Mouse (Mus musculus): ENCODE results near the gene Cldn12. TPM values are rescaled to one million over a fixed set of nuclear protein-coding genes. Genes with fewer than 3 reads are reported as not detected.

Cldn12 gene
- polyA plus RNA-seq, 1 experiment from 2014 or later: 37.8 TPM

DNA sequence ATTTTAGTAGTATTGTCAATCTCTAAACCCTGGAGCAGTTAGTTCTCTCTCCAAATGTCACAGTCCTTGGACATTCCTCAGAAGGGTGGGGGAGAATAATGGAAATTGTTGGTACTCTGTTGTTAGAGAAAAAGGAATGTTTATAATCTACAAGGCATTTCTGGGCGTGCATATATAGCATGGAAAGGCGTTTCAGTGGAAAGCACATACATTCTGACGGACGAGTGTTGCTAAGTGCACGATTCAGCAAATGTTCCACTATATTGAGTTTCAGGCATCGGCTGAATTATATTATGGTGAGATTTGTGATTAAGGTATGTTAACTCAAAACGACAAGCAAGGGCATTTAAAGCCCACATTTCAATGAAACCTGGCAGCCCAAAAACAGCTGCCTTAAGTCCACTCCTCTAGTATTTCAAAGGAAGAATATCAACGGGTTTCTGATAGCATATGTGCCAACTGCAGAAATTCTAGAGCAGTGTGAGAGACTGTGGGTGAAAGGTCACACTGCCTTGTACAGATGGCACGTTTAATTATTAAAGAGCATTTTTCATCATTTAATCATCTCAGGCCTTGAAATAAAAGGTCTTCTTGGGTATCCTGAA, 31.4 kb downstream of the Cldn12 start:
- H3K4me3 ChIP-seq: no peak overlapping the region
- WGBS: 87% methylated on average over 9 of the region's 9 CpGs
- no peak overlapping the region for H3K27ac ChIP-seq

DNA sequence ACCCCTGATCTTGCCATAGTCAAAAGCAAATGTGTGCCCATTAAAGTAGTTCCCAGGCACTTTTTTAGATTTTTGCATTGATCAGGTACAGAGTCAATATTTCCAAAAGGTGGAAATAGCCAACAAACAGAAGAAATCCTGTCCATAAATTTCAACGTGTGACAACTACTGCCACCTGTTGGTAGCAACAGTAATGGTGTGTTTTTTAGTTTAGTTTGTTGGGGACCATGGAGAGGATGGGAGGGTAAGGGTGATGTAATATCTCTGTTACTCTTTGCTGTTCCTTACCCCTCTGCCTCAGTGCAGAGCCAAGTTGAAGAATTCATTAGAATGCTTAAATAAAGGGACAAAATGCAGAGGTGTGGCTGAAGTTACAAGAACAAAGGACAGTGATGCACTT, 33.1 kb downstream of the Cldn12 start:
- Histone ChIP-seq H3K9me3 (no peaks in the 10 kb centered on the region), H3K27me3 (ENCODE audit: poor library complexity, severe bottlenecking) (no peaks in the 10 kb centered on the region), H3K4me3 (no peak overlapping the region), H3K27ac (no peak overlapping the region), H3K4me1 (no peaks in the 10 kb centered on the region), H3K36me3 (replicated peaks) (no peaks in the 10 kb centered on the region)
- no peak for DNase-seq (ENCODE audit: extremely low spot score, low spot score)
- WGBS: 2% methylated on average over 1 of the region's 1 CpGs

More for the DNA sequence above, 31.4 kb downstream of the Cldn12 start:
- DNase-seq (ENCODE audit: extremely low spot score, low spot score): no peak
- Histone ChIP-seq H3K9me3 (no peaks in the 10 kb centered on the region), H3K27me3 (ENCODE audit: poor library complexity, severe bottlenecking) (no peaks in the 10 kb centered on the region), H3K36me3 (replicated peaks) (no peaks in the 10 kb centered on the region), H3K4me1 (no peaks in the 10 kb centered on the region)

DNA sequence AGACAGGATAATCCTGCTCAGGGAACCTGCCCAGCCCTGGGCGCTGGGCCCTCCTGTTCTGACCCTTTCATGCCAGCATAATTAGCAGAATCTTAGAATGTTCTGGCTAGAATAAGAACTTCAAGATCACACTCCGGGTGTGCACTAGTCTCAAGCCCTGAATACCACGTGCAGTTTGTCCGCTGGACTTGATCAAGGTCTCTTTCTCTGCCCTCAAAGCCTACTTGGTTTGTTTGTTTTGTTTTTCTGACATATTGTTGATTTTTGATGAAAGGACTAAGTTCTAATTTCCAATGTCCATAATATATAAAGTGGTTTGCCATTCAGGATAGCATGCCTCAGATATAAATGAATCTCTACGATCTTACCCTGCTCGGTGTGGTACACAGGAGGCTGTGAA, 35.7 kb downstream of the Cldn12 start, which contains the start of gene 1700015F17Rik:
Gene 1700015F17Rik, minus strand, starts transcription at position 101 of the 400 bp plus-strand sequence.
- no peak for DNase-seq (ENCODE audit: extremely low spot score, low spot score)
- Histone ChIP-seq H3K4me1 (no peaks in the 10 kb centered on the region), H3K27ac (no peak within 1 kb of the TSS), H3K9me3 (no peaks in the 10 kb centered on the region), H3K27me3 (ENCODE audit: poor library complexity, severe bottlenecking) (no peaks in the 10 kb centered on the region), H3K36me3 (replicated peaks) (no peaks in the 10 kb centered on the region), H3K4me3 (no peak within 1 kb of the TSS)
- WGBS: 92% methylated on average over 6 of the region's 6 CpGs

DNA sequence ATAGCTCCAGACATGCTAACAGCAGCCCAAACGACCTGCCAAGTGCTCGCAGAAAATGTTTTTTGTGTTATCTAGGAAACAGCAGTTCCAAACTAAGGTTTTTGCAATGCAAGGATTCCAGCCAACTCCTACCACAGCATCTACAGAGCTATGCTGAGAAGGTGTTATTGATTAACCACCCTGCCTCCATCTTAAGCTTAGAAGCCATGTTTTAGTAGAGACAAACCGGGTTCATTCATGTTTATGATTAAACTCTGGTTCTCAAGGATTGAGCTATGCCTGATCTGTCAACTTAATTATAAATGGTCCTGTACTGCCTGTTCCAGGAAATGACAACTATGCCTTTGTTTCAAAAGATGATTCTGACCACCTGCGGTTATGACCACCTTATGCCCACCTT, 38.6 kb downstream of the Cldn12 start:
- no peak overlapping the region for H3K27ac ChIP-seq
- H3K36me3 ChIP-seq (replicated peaks): no peaks in the 10 kb centered on the region
- no peaks in the 10 kb centered on the region for H3K27me3 ChIP-seq (ENCODE audit: poor library complexity, severe bottlenecking)
- 94% methylated on average over 4 of the region's 4 CpGs for WGBS
- no peak for DNase-seq (ENCODE audit: extremely low spot score, low spot score)
- no peak overlapping the region for H3K4me3 ChIP-seq
- H3K4me1 ChIP-seq: no peaks in the 10 kb centered on the region
- no peaks in the 10 kb centered on the region for H3K9me3 ChIP-seq

DNA sequence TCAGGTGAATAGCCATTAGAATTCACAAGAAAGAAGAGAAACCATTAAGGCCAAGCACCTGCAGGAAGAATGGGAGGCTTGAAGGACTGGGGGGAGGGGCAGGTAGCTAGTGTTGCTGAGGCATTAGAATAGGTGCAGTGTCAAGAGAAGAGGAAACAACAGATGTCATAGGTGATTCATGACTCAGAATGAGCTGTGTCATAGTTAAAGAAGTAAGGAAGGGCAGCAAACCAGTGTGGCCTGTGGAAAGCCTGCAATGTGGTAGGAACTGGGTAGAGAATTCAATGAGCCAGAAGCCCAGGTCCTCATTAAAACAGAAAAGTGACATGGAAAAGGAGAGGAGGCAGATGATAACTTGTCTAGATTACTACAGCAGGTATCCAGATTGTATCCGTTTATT, 49.5 kb downstream of the Cldn12 start:
- H3K4me3 ChIP-seq: no peak overlapping the region
- no peak for DNase-seq (ENCODE audit: extremely low spot score, low spot score)
- 86% methylated on average over 1 of the region's 1 CpGs for WGBS
- H3K27me3 ChIP-seq (ENCODE audit: poor library complexity, severe bottlenecking): no peaks in the 10 kb centered on the region
- H3K27ac ChIP-seq: no peak overlapping the region
- H3K4me1 ChIP-seq: no peaks in the 10 kb centered on the region
- H3K36me3 ChIP-seq (replicated peaks): no peaks in the 10 kb centered on the region
- no peaks in the 10 kb centered on the region for H3K9me3 ChIP-seq

Other genes starting within 250 kb of the Cldn12 start
- 9.5 and 9.6 TPM in 2 replicates for gene Cdk14, start 94.6 kb downstream of the Cldn12 start, polyA plus RNA-seq (2016; fragmentation: Nextera tagmentation; extraction: Ambion mirVana)
- gene 1700015F17Rik, start 35.8 kb downstream of the Cldn12 start, polyA plus RNA-seq (2016; fragmentation: Nextera tagmentation; extraction: Ambion mirVana): not detected in 2 replicates
- gene Gtpbp10, start 44.6 kb upstream of the Cldn12 start, polyA plus RNA-seq (2016; fragmentation: Nextera tagmentation; extraction: Ambion mirVana): 39.2 and 40.0 TPM in 2 replicates
- 2.3 and 2.5 TPM in 2 replicates for gene Gm8773, start 58.8 kb upstream of the Cldn12 start, polyA plus RNA-seq (2016; fragmentation: Nextera tagmentation; extraction: Ambion mirVana)
- gene Cfap69, start 149.3 kb upstream of the Cldn12 start, polyA plus RNA-seq (2016; fragmentation: Nextera tagmentation; extraction: Ambion mirVana): 3.7 and 3.8 TPM in 2 replicates
- gene Steap2, start 179.6 kb upstream of the Cldn12 start, polyA plus RNA-seq (2016; fragmentation: Nextera tagmentation; extraction: Ambion mirVana): 6.5 and 6.8 TPM in 2 replicates
- 5.5 and 6.4 TPM in 2 replicates for gene Steap1, start 234.4 kb upstream of the Cldn12 start, polyA plus RNA-seq (2016; fragmentation: Nextera tagmentation; extraction: Ambion mirVana)